7 mouse cellular contexts compared by ENCODE assay signal in genomic region chr7:80992063-80992462, GRCm38 (mm10). TPM values are rescaled to one million over a fixed set of nuclear protein-coding genes. Genes with fewer than 3 reads are reported as not detected.
DNase-seq lines count a peak whose midpoint lies in the region; ATAC-seq and TF ChIP-seq lines count a peak whose summit lies in the region.

No protein-coding gene starts in this region.

- TF ChIP-seq RAD21 in CH12.LX (IDR thresholded peaks at IDR 0.05; ENCODE audit: low read depth, low read length) = no peak

- TF ChIP-seq CTCF in C2C12 (IDR thresholded peaks at IDR 0.05; ENCODE audit: control insufficient read depth, insufficient read depth, insufficient read length) (no peak), CH12.LX (conservative IDR thresholded peaks at IDR 0.05 in 1 of 2, IDR thresholded peaks at IDR 0.05 in 1 of 2; ENCODE audit: low read depth in 2 of 2, low read length in 2 of 2) (no peak)

- ATAC-seq in heart, embryonic 14.5 days (ENCODE audit: insufficient number of reproducible peaks, insufficient read depth, low FRiP score, low read depth) = no peak
- no peak for ATAC-seq in liver, embryonic 15.5 days (ENCODE audit: insufficient read depth)

- H3K79me2 ChIP-seq in C2C12 (ENCODE audit: control insufficient read depth, insufficient read depth) = peaks cover 55% of the 10 kb centered on the region
- H3K79me2 ChIP-seq in CH12.LX (replicated peaks; ENCODE audit: control insufficient read depth, extremely low read depth, insufficient read depth, poor library complexity, severe bottlenecking) = peaks cover 30% of the 10 kb centered on the region

- H3K4me2 ChIP-seq in CH12.LX (ENCODE audit: insufficient read depth, low read depth, poor library complexity, severe bottlenecking) = peak overlapping the region; percentile 95
- peak overlapping the region; percentile 89 for H3K4me2 ChIP-seq in heart, embryonic 14.5 days (ENCODE audit: low read length)
- peak overlapping the region; percentile 95 for H3K4me2 ChIP-seq in liver, embryonic 15.5 days

- no peak overlapping the region for H3K27ac ChIP-seq in CH12.LX (ENCODE audit: insufficient read depth, low read depth)
- peak overlapping the region; percentile 95 to 98; a peak in 3 of 4 replicates for H3K27ac ChIP-seq in heart, embryonic 14.5 days (replicated peaks in 1 of 2; ENCODE audit: control insufficient read depth in 1 of 2, insufficient read depth in 1 of 2, low read depth in 2 of 2, low read length in 2 of 2)
- peak overlapping the region; percentile 94 for H3K27ac ChIP-seq in liver, embryonic 15.5 days (replicated peaks)

- dilution Hi-C loops in CH12.LX (cut with MboI; ENCODE audit: extremely low pct_ligation_motif_present, extremely low pct_unique_long_range_greater_than_20kb, low sequenced_read_pairs) = no loop called here

- no peaks in the 10 kb centered on the region for H3K9me3 ChIP-seq in CH12.LX (replicated peaks; ENCODE audit: low read length)
- no peaks in the 10 kb centered on the region for H3K9me3 ChIP-seq in heart, embryonic 14.5 days (ENCODE audit: control insufficient read depth, low read length)
- no peaks in the 10 kb centered on the region for H3K9me3 ChIP-seq in liver, embryonic 15.5 days (replicated peaks)

- DNase-seq in CH12.LX (ENCODE audit: extremely low read depth) = no peak
- no peak for DNase-seq in right cerebral cortex, adult 18-20 months
- DNase-seq in left cerebral cortex, postnatal 36 days (ENCODE audit: low spot score in 2 of 2) = no peak
- no peak for DNase-seq in cerebellum, postnatal 36 days

- H3K27me3 ChIP-seq in C2C12 (ENCODE audit: control insufficient read depth, insufficient read depth, insufficient read length) (no peaks in the 10 kb centered on the region), CH12.LX (replicated peaks) (no peaks in the 10 kb centered on the region)
- no peaks in the 10 kb centered on the region for H3K27me3 ChIP-seq in heart, embryonic 14.5 days (ENCODE audit: control insufficient read depth, insufficient read depth, low read length)
- no peaks in the 10 kb centered on the region for H3K27me3 ChIP-seq in liver, embryonic 15.5 days

- H3K36me3 ChIP-seq in C2C12 (ENCODE audit: control insufficient read depth, insufficient read depth) (no peaks in the 10 kb centered on the region), CH12.LX (replicated peaks in 1 of 2; ENCODE audit: control insufficient read depth in 1 of 2, insufficient read depth in 1 of 2, low read length in 1 of 2) (no peaks in the 10 kb centered on the region)
- 0 out of 2 replicates have a peak, but pooled peaks cover 6% of the 10 kb centered on the region for H3K36me3 ChIP-seq in heart, embryonic 14.5 days (ENCODE audit: control insufficient read depth, insufficient read depth, low read length)
- H3K36me3 ChIP-seq in liver, embryonic 15.5 days (replicated peaks) = no peaks in the 10 kb centered on the region

- no peak overlapping the region for H3ac ChIP-seq in C2C12 (ENCODE audit: control insufficient read depth, insufficient read length, low read depth)

- TF ChIP-seq POLR2A in CH12.LX (IDR thresholded peaks at IDR 0.05; ENCODE audit: low read depth, low read length) = no peak

- H3K4me1 ChIP-seq in CH12.LX (ENCODE audit: control insufficient read depth in 1 of 2, insufficient read depth in 2 of 2) = peaks cover 0 to 31% of the 10 kb centered on the region in 2 experiments; a peak in 3 of 4 replicates
- peaks cover 10 to 32% of the 10 kb centered on the region in 2 experiments for H3K4me1 ChIP-seq in heart, embryonic 14.5 days (ENCODE audit: control insufficient read depth in 2 of 2, insufficient read depth in 2 of 2, low read length in 2 of 2)
- peaks cover 85% of the 10 kb centered on the region for H3K4me1 ChIP-seq in liver, embryonic 15.5 days (replicated peaks)

- H3K4me3 ChIP-seq in C2C12 (ENCODE audit: insufficient read depth, poor library complexity, severe bottlenecking) (peak overlapping the region; percentile 71), CH12.LX (replicated peaks in 1 of 3; ENCODE audit: low read depth in 2 of 3, low read length in 2 of 3, poor library complexity in 1 of 3) (peak overlapping the region in 2 of 3 experiments; percentile 63 to 90)
- peak overlapping the region; percentile 95 to 96 for H3K4me3 ChIP-seq in heart, embryonic 14.5 days (ENCODE audit: control insufficient read depth in 1 of 2, insufficient read depth in 1 of 2, low read depth in 1 of 2, low read length in 2 of 2)
- peak overlapping the region; percentile 98 for H3K4me3 ChIP-seq in liver, embryonic 15.5 days (replicated peaks)

- no peak for TF ChIP-seq EP300 in CH12.LX (IDR thresholded peaks at IDR 0.05; ENCODE audit: low read length)

- peak overlapping the region; percentile 85 for H3K9ac ChIP-seq in CH12.LX (ENCODE audit: insufficient read depth, low read depth)
- H3K9ac ChIP-seq in heart, embryonic 14.5 days (ENCODE audit: low read length) = peak overlapping the region; percentile 99
- peak overlapping the region; percentile 98 for H3K9ac ChIP-seq in liver, embryonic 15.5 days

- 61% methylated on average over 6 of the region's 6 CpGs for WGBS in heart, embryonic 14.5 days
- 54% methylated on average over 6 of the region's 6 CpGs for WGBS in liver, embryonic 15.5 days (ENCODE audit: insufficient replicate concordance)

- in situ Hi-C loops in CH12.LX (cut with MboI; ENCODE audit: low pct_ligation_motif_present, low pct_unique_long_range_greater_than_20kb, low sequenced_read_pairs) = no loop called here

- H3K79me3 ChIP-seq in C2C12 (ENCODE audit: low read depth) = peaks cover 35% of the 10 kb centered on the region

- intact Hi-C loops in left cerebral cortex, postnatal 36 days (cut with DNase I) = loop anchor here (5.0 kb wide), 1 partner anchor 45 kb away; the partner anchor contains the start of gene Sec11a

TF ChIP-seq in C2C12, 6 proteins besides CTCF, POLR2A, EP300 and RAD21:
- TF ChIP-seq MYOG (IDR thresholded peaks at IDR 0.05; ENCODE audit: control insufficient read depth, extremely low read depth, insufficient read length) (no peak), CEBPB (IDR thresholded peaks at IDR 0.05; ENCODE audit: low read depth) (no peak), MYOD1 (IDR thresholded peaks at IDR 0.05; ENCODE audit: control insufficient read depth, insufficient read length, low read depth) (no peak), MAX (IDR thresholded peaks at IDR 0.05) (no peak), USF1 (IDR thresholded peaks at IDR 0.05; ENCODE audit: low read depth) (no peak), FOSL1 (IDR thresholded peaks at IDR 0.05; ENCODE audit: insufficient read depth, low read length, poor library complexity, severe bottlenecking) (no peak)

TF ChIP-seq in CH12.LX, 34 proteins besides CTCF, POLR2A, EP300 and RAD21:
- no peak for TF ChIP-seq MEF2A (IDR thresholded peaks at IDR 0.05; ENCODE audit: borderline replicate concordance, low read depth, low read length)
- TF ChIP-seq GABPA (IDR thresholded peaks at IDR 0.05; ENCODE audit: insufficient replicate concordance, low read depth, low read length) = no peak
- no peak for TF ChIP-seq NRF1 (IDR thresholded peaks at IDR 0.05; ENCODE audit: low read depth, low read length)
- TF ChIP-seq SIN3A (IDR thresholded peaks at IDR 0.05; ENCODE audit: low read length) = no peak
- TF ChIP-seq ZMIZ1 (IDR thresholded peaks at IDR 0.05; ENCODE audit: low read depth, low read length) = no peak
- no peak for TF ChIP-seq ZNF384 (IDR thresholded peaks at IDR 0.05; ENCODE audit: low read depth, low read length)
- TF ChIP-seq USF2 (conservative IDR thresholded peaks at IDR 0.05; ENCODE audit: low read depth, low read length) = no peak
- TF ChIP-seq MAFK (IDR thresholded peaks at IDR 0.05; ENCODE audit: insufficient replicate concordance, low read length) = no peak
- TF ChIP-seq CHD2 (IDR thresholded peaks at IDR 0.05; ENCODE audit: low read length) = no peak

RNA-seq across cellular contexts. Expression of gene Zfp592, which starts 1.4 kb away (rescaled TPM):
- polyA plus RNA-seq in C2C12 (2012; fragmentation: generic; extraction: Trizol) (10.0 TPM), CH12.LX (2012; ENCODE audit: insufficient read length, low read depth) (16.9 and 23.6 TPM in 2 replicates)
- total RNA-seq in CH12.LX (2012; rRNA removed) (10.1 and 12.8 TPM in 2 replicates), CH12.LX (2014; rRNA removed) (7.8 and 9.0 TPM in 2 replicates)
- polyA plus RNA-seq in heart, embryonic 14.5 days (2014; fragmentation: Nextera tagmentation; extraction: Ambion mirVana) = 10.2 and 10.4 TPM in 2 replicates
- polyA plus RNA-seq in liver, embryonic 15.5 days (2015; fragmentation: Nextera tagmentation; extraction: Ambion mirVana) = 5.5 and 6.8 TPM in 2 replicates
- total RNA-seq in left cerebral cortex, postnatal 36 days (2021) = 10 to 100 TPM; 21.3 to 22.4 TPM

RNA-seq across cellular contexts. Expression of gene Sec11a, which starts 44.5 kb away (rescaled TPM):
- polyA plus RNA-seq in C2C12 (2012; fragmentation: generic; extraction: Trizol) = 112 TPM
- total RNA-seq in CH12.LX (2012; rRNA removed) = 93.5 and 105 TPM in 2 replicates
- 141 and 143 TPM in 2 replicates for total RNA-seq in CH12.LX (2014; rRNA removed)
- polyA plus RNA-seq in CH12.LX (2012; ENCODE audit: insufficient read length, low read depth) = 126 and 142 TPM in 2 replicates
- polyA plus RNA-seq in heart, embryonic 14.5 days (2014; fragmentation: Nextera tagmentation; extraction: Ambion mirVana) = 127 and 138 TPM in 2 replicates
- 96.7 and 103 TPM in 2 replicates for polyA plus RNA-seq in liver, embryonic 15.5 days (2015; fragmentation: Nextera tagmentation; extraction: Ambion mirVana)
- 10 to 100 TPM; 42.8 to 48.1 TPM for total RNA-seq in left cerebral cortex, postnatal 36 days (2021)
